Mouse (Mus musculus) c-Kit-negative CD71-positive TER-119-positive erythroid progenitor cells, embryonic 14.5 days (primary cell): ENCODE results near the gene 3300002I08Rik.
"Not testable (repeated sequence)": the region's sequence is repeated elsewhere in the genome, so short reads cannot be mapped to it uniquely, and the experiment has no call there.

Experiments used
- DNase-seq: peaks from one replicate; pipeline ENCODE4 v3.0.0-alpha.2; 2013; ENCODE audit warnings: low read depth, low spot score

3300002I08Rik gene

DNA sequence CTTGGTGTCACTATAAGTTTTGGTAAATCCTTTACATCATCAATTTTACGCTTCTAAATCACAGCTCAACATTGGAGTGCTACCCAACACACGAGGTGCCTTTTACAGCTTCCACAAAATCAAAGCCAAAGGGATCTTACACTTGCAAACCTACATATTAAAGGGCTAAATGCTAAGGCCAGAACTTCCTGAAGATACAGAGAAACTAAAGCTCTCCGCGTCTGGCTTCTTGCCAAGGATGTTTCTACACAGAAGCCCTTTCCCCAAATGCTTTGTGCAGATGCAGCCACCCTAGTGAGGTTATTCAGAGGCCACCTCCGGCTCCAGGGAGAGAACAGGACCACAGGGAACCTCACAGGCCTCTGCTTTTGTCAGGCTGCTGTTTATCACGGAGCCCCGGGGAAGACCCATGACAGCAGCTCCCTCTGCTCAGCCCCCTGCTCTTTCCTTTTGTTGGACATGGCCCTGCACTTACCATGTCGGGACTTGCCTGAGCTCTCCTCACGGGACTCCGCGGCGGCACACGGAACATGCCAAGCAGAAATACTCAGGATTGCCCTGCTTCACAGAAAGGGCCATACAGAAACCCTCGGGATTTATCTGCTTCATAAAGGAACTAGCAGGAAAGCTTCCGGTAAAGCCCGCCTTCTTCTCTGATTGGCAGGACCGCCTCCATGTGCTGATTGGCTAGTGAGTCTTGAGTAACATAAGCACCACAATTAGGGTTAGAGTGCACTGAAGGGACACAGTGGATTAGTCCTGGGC, at the start of gene 3300002I08Rik:
TSS of gene 3300002I08Rik (minus strand) at position 653 of the 765 bp plus-strand sequence.
- DNase-seq, result peak; percentile 3

DNA sequence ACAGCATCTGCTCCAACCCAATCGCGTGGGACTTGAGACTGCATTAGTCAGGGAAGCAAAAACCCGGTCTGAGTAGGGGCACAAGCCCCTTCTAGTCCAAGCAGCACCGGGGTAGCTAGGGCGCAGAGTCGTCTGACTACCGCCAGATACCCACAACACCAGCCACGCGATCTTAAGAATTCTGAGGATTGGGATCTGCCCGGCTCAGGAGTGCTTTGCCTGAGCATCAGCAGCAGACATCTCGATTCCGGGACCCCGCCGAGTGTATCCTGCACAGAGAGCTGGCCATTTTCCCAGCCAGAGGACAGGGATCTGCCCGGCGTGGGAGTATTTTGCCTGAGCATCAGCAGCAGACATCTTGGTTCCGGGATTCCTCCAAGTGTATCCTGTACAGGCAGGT, 49.6 kb upstream of the 3300002I08Rik start:
- not testable (repeated sequence) for DNase-seq

DNA sequence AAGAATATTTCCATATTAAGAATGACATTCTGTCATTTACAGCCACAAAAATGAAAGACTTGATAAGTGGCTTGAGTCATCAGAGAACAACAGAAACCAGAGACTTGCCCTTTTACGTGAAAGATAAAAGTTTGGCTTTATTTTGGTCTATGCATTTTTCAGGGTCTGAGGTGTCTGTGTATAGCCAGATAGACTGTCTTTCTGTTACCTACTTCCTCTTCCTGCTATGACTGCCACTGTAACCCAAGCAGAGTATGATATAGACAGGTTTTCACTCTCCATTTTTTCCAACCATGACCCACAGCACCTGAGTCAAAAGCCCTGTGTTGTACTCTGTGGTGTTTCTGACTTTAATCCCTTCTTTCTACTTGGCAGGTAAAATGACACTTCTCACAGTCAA, 27.6 kb upstream of the 3300002I08Rik start:
- no peak for DNase-seq

DNA sequence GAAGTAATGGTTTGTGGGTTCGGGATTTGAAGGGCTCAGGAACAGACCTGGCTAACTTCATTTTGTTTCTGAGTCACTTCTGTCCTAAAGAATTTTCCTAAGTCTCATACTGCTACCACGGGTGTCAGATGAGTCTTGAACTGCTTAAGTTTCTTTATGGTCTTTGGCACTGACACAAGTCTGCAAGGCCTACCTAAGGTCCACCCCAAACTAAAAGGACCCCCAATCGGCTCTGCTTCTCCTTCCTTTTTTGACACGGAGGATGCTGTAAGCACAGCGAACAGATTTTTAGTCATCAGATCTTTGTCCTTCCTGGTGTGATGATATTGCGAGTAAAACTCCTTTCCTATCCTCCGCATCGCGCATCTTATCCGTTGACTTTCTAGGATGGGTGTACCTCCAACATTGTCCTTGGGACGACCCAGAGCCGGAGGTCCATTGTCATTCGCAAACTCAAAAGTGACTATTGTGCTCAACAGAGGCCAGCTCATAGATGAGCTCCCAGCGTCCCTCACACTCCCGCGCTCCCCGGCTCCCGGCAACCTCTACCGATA, 23.1 kb upstream of the 3300002I08Rik start:
- not testable (repeated sequence) for DNase-seq

DNA sequence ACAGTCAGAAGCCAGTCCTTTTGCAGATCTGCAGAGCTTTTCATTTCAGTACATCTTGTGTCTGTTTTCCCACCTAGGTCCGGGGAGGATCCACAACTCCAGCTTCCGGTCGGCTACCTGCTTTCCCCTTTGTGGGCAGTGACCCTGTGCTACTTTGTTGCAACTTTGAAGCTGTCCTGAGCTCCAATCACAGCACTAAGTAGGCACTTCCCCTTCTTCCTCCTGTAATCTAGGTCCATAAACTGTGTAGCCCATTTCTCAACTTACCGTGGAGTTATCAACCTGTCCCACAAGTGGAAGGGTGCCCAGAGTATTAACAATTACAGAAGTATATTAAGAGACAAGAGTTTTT, 289 bp upstream of the 3300002I08Rik start:
- DNase-seq, result no peak

DNA sequence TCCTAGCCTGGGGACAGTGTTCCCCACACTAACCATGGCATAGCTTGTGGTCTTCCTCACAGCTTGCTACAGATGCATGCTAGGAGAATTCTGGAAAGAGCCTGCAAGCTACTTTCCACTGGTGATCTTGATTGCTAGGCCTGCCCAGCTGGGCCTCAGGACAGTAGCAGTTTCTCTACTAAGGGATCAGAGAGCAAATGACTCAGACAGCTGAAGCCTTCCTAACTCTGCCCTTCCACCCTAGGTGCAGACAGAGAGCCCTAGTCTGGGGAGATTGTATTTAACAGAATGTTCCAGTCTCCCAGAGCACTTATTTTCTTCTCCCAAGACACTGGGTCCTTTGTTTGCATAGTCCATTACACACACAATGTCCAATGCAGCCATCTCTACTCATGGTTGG, 5.4 kb downstream of the 3300002I08Rik start:
- not testable (repeated sequence) for DNase-seq

DNA sequence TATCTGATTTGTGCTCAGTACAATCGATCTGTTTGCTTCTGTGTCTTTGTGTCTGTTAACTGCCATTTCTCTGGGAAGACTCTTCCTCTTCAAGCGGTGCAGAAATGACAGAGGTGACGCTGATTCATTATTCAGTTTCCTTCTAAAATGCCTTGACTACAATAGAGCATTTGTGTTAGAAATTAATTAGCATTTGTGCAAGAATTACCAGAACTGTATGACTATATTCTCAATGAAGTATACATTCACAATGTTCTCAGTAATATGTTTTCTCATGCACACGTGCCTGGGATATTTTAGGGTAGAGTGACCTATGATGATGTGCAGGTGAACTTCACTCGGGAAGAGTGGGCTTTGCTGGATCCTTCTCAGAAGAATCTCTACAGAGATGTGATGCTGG, 39.2 kb downstream of the 3300002I08Rik start, which contains the start of gene Gm10130:
TSS of gene Gm10130 (plus strand) at position 301 of the 400 bp plus-strand sequence.
- no peak for DNase-seq

DNA sequence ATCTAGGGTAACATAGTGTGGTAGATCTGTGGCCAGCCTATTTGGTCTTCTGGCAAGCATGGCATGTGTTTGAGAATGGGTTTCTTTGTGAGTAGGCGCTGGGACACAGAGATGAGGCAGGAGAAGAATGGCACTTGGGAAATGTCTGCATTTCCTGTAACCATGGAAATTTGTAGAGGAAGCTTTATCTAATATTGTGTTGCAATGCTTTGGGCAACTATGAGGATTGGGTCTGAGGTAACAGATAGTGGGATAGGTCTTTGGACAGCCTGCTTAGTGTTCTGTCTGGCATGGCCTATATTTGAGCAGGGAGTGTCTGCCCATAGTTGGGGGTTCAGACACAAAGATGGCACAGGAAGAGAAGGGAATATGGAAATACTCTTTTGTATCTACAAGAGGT, 43.6 kb downstream of the 3300002I08Rik start:
- DNase-seq, result no peak

DNA sequence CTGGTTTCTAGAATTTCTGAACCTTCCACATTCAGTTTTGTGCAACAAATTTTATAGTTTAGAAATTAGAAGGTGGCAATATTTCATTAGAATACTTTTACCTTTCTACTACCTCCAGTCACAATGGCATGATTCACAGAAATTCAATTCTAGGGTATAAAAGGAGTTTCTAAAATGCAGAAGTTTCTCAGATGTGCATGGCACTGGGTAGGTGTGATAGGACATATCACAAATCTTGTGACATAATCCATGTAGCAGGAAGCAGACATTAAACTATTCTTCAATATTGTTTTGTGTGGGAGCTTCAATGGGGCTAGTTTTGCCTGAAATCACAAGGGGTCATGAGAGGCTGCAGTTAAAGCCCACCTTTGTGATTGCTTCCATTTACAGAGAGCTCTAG, 46.4 kb downstream of the 3300002I08Rik start:
- no peak for DNase-seq

DNA sequence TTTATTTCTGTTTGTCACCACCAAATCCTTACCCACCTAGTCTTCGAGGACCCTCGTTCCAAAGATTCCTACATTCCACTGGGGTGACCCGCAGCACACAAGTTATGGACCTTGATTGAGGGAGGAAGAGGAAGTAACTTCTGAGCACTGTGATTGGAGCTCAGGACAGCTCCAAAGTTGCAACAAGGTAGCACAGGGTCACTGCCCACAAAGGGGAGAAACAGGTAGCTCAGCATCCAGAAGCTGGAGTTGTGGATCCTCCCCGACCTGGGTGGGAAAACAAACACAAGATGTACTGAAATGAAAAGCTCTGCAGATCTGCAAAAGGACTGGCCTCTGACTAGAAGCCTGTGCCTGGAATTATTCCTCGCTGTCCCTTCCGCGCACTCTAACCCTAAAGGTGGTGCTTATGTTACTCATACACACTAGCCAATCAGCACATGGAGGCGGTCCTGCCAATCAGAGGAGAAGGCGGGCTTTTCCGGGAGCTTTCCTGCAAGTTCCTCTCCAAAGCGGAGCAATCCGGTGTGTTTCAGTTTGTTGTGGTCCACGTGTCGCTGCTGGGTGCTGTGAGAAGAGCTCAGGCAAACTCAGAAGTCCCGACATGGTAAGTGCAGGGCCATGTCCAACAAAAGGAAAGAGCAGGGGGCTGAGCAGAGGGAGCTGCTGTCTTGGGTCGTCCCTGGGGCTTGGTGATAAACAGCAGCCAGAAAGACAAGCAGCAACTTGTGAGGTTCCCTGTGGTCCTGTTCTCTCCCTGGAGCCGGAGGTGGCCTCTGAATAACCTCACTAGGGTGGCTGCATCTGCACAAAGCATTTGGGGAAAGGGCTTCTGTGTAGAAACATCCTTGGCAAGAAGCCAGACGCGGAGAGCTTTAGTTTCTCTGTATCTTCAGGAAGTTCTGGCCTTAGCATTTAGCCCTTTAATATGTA, 51.3 kb downstream of the 3300002I08Rik start:
- peak; percentile 39 for DNase-seq

DNA sequence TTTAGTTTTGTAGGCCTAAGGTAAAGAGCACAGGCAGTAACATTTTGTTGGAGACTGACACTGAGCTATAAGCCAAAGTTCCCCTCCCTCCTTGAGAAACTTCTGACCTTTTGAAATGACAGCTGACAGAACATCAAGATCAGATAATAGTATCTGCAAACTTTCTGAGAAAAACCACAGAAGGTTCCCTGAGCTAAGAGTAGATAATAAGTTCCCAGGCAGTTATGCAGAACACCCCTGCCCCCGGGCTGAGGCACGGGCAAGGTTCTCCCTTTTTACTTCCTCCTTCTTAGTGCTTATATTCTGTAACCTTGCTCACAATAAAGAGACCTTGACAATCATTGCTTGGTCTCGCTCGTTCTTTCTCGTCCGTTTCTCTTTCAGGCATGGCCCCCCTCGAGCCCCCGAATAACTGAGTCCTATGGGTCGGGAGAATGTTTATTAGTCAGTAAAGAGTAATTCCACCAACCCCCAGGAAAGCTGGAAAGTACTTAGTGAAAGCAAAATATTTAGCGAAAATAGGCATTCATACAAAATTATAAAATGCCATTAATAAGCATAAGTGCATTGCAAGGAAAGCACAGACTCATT, 55.3 kb downstream of the 3300002I08Rik start:
- DNase-seq, result no peak

DNA sequence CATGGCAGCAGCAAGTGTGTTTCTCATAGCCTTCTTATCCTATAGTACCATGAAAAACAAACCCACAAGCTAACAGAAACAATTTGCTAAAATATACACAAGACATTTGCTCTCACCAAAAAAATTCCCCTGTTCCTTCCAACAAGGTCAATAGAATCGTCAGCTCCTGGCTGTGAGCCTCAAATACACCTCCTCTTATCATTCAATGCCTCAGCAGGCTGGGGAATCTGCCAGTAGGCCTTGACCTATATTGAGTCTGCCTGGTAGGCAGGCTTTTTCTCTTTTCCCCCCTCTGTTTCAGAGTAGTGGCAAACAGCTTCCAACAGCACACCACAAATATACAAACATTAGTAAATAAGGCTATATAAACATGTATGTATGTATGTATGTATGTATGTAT, 63.5 kb downstream of the 3300002I08Rik start:
- DNase-seq, result no peak

DNA sequence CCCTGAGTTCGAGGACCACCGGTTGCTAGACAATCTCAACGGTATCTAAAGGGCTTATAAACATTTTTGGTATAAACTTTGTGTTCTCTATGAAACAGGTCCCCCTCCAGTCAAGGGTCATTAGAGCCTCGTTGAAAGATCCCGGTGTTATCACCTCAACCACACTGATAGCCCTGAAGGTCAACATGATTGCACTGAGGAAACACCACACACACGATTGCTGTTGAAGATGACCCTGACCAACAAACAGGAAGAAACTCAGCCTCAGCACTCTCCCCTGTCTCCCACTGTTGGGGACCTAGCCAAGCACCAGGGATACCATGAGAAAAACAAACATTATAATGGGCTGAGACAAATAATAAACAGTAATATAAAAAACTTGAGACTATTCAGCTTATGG, 68.9 kb downstream of the 3300002I08Rik start:
- no peak for DNase-seq
